Mouse (Mus musculus) hindbrain, embryonic 16.5 days (tissue): ENCODE results near the gene Nenf. TPM values are rescaled to one million over a fixed set of nuclear protein-coding genes. Genes with fewer than 3 reads are reported as not detected.

Source experiments
- ATAC-seq: fragments of 200-750 bp; cut with Nextera tagmentation; 2 replicates; pipeline ENCODE4 v1.8.0; 2017; ENCODE audit warnings: moderate TSS enrichment, moderate library complexity
- H3K27ac ChIP-seq: fragments of 300-500 bp; sonication (generic); 2 replicates; pipeline ENCODE4 v1.5.1; 2014; ENCODE audit warnings: low read depth, mild to moderate bottlenecking, control low read depth, low read length, moderate library complexity
- H3K27me3 ChIP-seq: fragments of 300-500 bp; sonication (generic); replicated peaks from 2 replicates; pipeline ENCODE4 v1.6.1; 2014; ENCODE audit warnings: low read length; ENCODE audit not compliant: control insufficient read depth, insufficient read depth
- H3K36me3 ChIP-seq: fragments of 300-500 bp; sonication (generic); 2 replicates; pipeline ENCODE4 v1.6.1; 2014; ENCODE audit warnings: mild to moderate bottlenecking, low read length, moderate library complexity, mixed read lengths; ENCODE audit not compliant: control insufficient read depth, insufficient read depth
- H3K4me1 ChIP-seq: fragments of 300-500 bp; sonication (generic); 2 replicates; pipeline ENCODE4 v1.6.1; 2014; ENCODE audit warnings: low read depth, low read length; ENCODE audit not compliant: control insufficient read depth, insufficient read depth
- H3K4me2 ChIP-seq: fragments of 300-500 bp; sonication (generic); 2 replicates; pipeline ENCODE4 v1.6.1; 2014; ENCODE audit warnings: mild to moderate bottlenecking, low read length, control low read depth, moderate library complexity
- H3K4me3 ChIP-seq: fragments of 300-500 bp; sonication (generic); 2 replicates; pipeline ENCODE4 v1.5.1; 2014; ENCODE audit warnings: mild to moderate bottlenecking, low read length, control low read depth, moderate library complexity
- H3K9ac ChIP-seq: fragments of 300-500 bp; sonication (generic); 2 replicates; pipeline ENCODE4 v1.6.1; 2014; ENCODE audit warnings: low read depth, mild to moderate bottlenecking, control low read depth, low read length, moderate library complexity
- H3K9me3 ChIP-seq: fragments of 300-500 bp; sonication (generic); 2 replicates; pipeline ENCODE4 v1.6.1; 2014; ENCODE audit warnings: mild to moderate bottlenecking, low read length, moderate library complexity; ENCODE audit not compliant: control insufficient read depth
- WGBS: fragments of 180-500 bp; shearing (Covaris S2); extraction: QIAGEN DNeasy Blood & Tissue Kit; methylation state at CpG from one replicate; pipeline ENCODE4 v1.1.7; 2014; 5-methylcytosine and 5-hydroxymethylcytosine counted together
- polyA plus RNA-seq: library from polyadenylated mRNA; unstranded; fragments of >200 nt; fragmentation: Nextera tagmentation; extraction: Ambion mirVana; gene quantifications from 2 replicates; pipeline ENCODE4 v1.2.1, GENCODE M21; 2015

Gene Nenf
- polyA plus RNA-seq, 1 experiment from 2014 or later, result 149 TPM

- Histone ChIP-seq H3K4me3 (peak overlapping the region; percentile 46), H3K27me3 (no peaks in the 10 kb centered on the region), H3K9ac (peak overlapping the region; percentile 65), H3K4me2 (peak overlapping the region; percentile 53), H3K9me3 (no peaks in the 10 kb centered on the region), H3K36me3 (0 out of 2 replicates have a peak, but pooled peaks cover 2% of the 10 kb centered on the region), H3K27ac (no peak overlapping the region), H3K4me1 (peaks cover 4% of the 10 kb centered on the region; the same call in 1 of the 2 replicates)
- peak; percentile 91 for ATAC-seq
- WGBS, result 2% methylated on average over 14 of the region's 14 CpGs
These were observed 5.5 kb downstream of the Nenf start for GRCm38 (mm10) chr1:191312513-191312941.

- no peak overlapping the region for H3K4me3 ChIP-seq
These were observed 6.6 kb downstream of the Nenf start for GRCm38 (mm10) chr1:191311296-191311898.

GRCm38 (mm10) chr1:191307766-191308455 lies 10.1 kb downstream of the Nenf start:
- Histone ChIP-seq H3K4me2 (no peak overlapping the region), H3K4me3 (no peak overlapping the region), H3K27ac (no peak overlapping the region), H3K27me3 (no peaks in the 10 kb centered on the region), H3K9me3 (no peaks in the 10 kb centered on the region), H3K4me1 (peaks cover 3% of the 10 kb centered on the region; the same call in 1 of the 2 replicates), H3K36me3 (0 out of 2 replicates have a peak, but pooled peaks cover 2% of the 10 kb centered on the region), H3K9ac (no peak overlapping the region)
- 84% methylated on average over 9 of the region's 9 CpGs for WGBS
- ATAC-seq, result no peak

More at GRCm38 (mm10) chr1:191311296-191311898, 6.6 kb downstream of the Nenf start:
- ATAC-seq, result no peak
- Histone ChIP-seq H3K4me1 (peaks cover 4% of the 10 kb centered on the region; the same call in 1 of the 2 replicates), H3K4me2 (no peak overlapping the region), H3K9me3 (no peaks in the 10 kb centered on the region), H3K36me3 (0 out of 2 replicates have a peak, but pooled peaks cover 2% of the 10 kb centered on the region), H3K27me3 (no peaks in the 10 kb centered on the region), H3K9ac (no peak overlapping the region), H3K27ac (no peak overlapping the region)
- 83% methylated on average over 4 of the region's 4 CpGs for WGBS

- 0 out of 2 replicates have a peak, but pooled peaks cover 2% of the 10 kb centered on the region for H3K36me3 ChIP-seq
- H3K4me3 ChIP-seq, result no peak overlapping the region
- no peaks in the 10 kb centered on the region for H3K27me3 ChIP-seq
- H3K27ac ChIP-seq, result no peak overlapping the region
- WGBS, result 88% methylated on average over 9 of the region's 9 CpGs
- no peak overlapping the region for H3K4me2 ChIP-seq
- H3K9ac ChIP-seq, result no peak overlapping the region
- no peaks in the 10 kb centered on the region for H3K4me1 ChIP-seq
- ATAC-seq, result no peak
- H3K9me3 ChIP-seq, result no peaks in the 10 kb centered on the region
These were observed 11.7 kb downstream of the Nenf start for GRCm38 (mm10) chr1:191306316-191306715.

- Histone ChIP-seq H3K9ac (no peak overlapping the region), H3K4me1 (no peaks in the 10 kb centered on the region), H3K27ac (no peak overlapping the region), H3K4me2 (no peak overlapping the region), H3K27me3 (no peaks in the 10 kb centered on the region), H3K4me3 (no peak overlapping the region), H3K36me3 (0 out of 2 replicates have a peak, but pooled peaks cover 2% of the 10 kb centered on the region), H3K9me3 (no peaks in the 10 kb centered on the region)
- WGBS, result 73% methylated on average over 7 of the region's 7 CpGs
- no peak for ATAC-seq
These were observed 12.4 kb downstream of the Nenf start for GRCm38 (mm10) chr1:191305610-191306009.

- ATAC-seq, result no peak
- H3K9ac ChIP-seq, result no peak overlapping the region
- WGBS, result 66% methylated on average over 6 of the region's 6 CpGs
These were observed 13.8 kb downstream of the Nenf start for GRCm38 (mm10) chr1:191304216-191304615.

GRCm38 (mm10) chr1:191303736-191304135 lies 14.3 kb downstream of the Nenf start:
- no peaks in the 10 kb centered on the region for H3K9me3 ChIP-seq
- no peak for ATAC-seq
- H3K27ac ChIP-seq, result no peak overlapping the region
- H3K36me3 ChIP-seq, result 0 out of 2 replicates have a peak, but pooled peaks cover 2% of the 10 kb centered on the region
- H3K27me3 ChIP-seq, result no peaks in the 10 kb centered on the region
- H3K4me1 ChIP-seq, result no peaks in the 10 kb centered on the region
- H3K4me3 ChIP-seq, result no peak overlapping the region
- H3K9ac ChIP-seq, result no peak overlapping the region
- 73% methylated on average over 3 of the region's 3 CpGs for WGBS
- no peak overlapping the region for H3K4me2 ChIP-seq

More at GRCm38 (mm10) chr1:191304216-191304615, 13.8 kb downstream of the Nenf start:
- Histone ChIP-seq H3K4me2 (no peak overlapping the region), H3K27ac (no peak overlapping the region), H3K9me3 (no peaks in the 10 kb centered on the region), H3K36me3 (0 out of 2 replicates have a peak, but pooled peaks cover 2% of the 10 kb centered on the region), H3K4me3 (no peak overlapping the region), H3K4me1 (no peaks in the 10 kb centered on the region), H3K27me3 (no peaks in the 10 kb centered on the region)

- no peaks in the 10 kb centered on the region for H3K36me3 ChIP-seq
- H3K27me3 ChIP-seq, result no peaks in the 10 kb centered on the region
- H3K4me3 ChIP-seq, result no peak overlapping the region
- no peak overlapping the region for H3K27ac ChIP-seq
- no peaks in the 10 kb centered on the region for H3K9me3 ChIP-seq
- no peaks in the 10 kb centered on the region for H3K4me1 ChIP-seq
- 29% methylated on average over 4 of the region's 4 CpGs for WGBS
- H3K9ac ChIP-seq, result no peak overlapping the region
- H3K4me2 ChIP-seq, result no peak overlapping the region
- no peak for ATAC-seq
These were observed 16.1 kb downstream of the Nenf start for GRCm38 (mm10) chr1:191301903-191302302.

- H3K36me3 ChIP-seq, result no peaks in the 10 kb centered on the region
- H3K9ac ChIP-seq, result no peak overlapping the region
- WGBS, result 43% methylated on average over 11 of the region's 11 CpGs
- H3K4me3 ChIP-seq, result no peak overlapping the region
- H3K4me1 ChIP-seq, result no peaks in the 10 kb centered on the region
- no peak overlapping the region for H3K4me2 ChIP-seq
- H3K9me3 ChIP-seq, result no peaks in the 10 kb centered on the region
- ATAC-seq, result no peak; the same call in 1 of the 2 replicates
- H3K27me3 ChIP-seq, result no peaks in the 10 kb centered on the region
- H3K27ac ChIP-seq, result no peak overlapping the region
These were observed 18.6 kb downstream of the Nenf start for GRCm38 (mm10) chr1:191299215-191299942.
